Mouse (Mus musculus): ENCODE measurements around the gene Copz1.

DNA sequence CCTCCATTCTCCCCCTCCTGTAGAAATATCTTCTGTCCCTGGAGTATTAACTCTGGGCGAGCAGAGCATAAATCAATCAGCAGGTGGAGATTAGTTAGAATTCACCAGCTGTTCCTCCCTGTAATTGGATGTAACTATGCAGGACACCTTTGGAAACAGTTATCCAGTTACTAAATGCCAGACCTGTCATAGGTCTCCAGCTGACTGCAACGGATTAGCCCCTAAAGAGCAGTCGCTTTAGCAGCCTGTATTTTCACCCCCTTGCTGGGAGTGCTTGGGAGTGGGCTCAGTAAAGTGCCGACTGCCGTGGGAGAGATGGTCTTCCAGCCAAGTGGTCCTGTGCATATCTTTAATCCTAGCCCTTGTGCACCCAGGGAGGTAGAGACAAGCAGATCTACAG is 17.1 kb downstream of the Copz1 start:
- TF ChIP-seq CTCF (IDR thresholded peaks at IDR 0.05; ENCODE audit: extremely low read depth, insufficient read depth, insufficient read length, insufficient replicate concordance) (no peak), POLR2A (IDR thresholded peaks at IDR 0.05; ENCODE audit: low read depth, low read length) (no peak)
